Mouse (Mus musculus) ES-E14 (cell line): ENCODE measurements at regions not wholly inside any gene's neighbourhood (a gene's known extent, or its start where the extent isn't known, plus 50 kb on each side); places are given as distances from the start of the nearest gene placed in this dataset.

Source experiments
- DNase-seq: peaks from one replicate; pipeline ENCODE4 v3.0.0-alpha.2; 2013; ENCODE audit warnings: low read depth, low spot score
- H3K27ac ChIP-seq: 2 replicates; pipeline ENCODE4 v1.5.1; 2012; ENCODE audit warnings: low read depth, mild to moderate bottlenecking, low read length, moderate library complexity, mixed read lengths; ENCODE audit not compliant: poor library complexity, insufficient read depth, severe bottlenecking
- H3K36me3 ChIP-seq: 2 replicates; pipeline ENCODE4 v1.6.1; 2012; ENCODE audit warnings: mild to moderate bottlenecking, low read length, moderate library complexity, mixed read lengths; ENCODE audit not compliant: control insufficient read depth, poor library complexity, insufficient read depth, severe bottlenecking
- H3K4me1 ChIP-seq, 2 experiments: fragments of 150-350 bp in 1 of 2; sonication (generic) in 1 of 2; 2 replicates each; pipeline ENCODE4 v1.6.1; 2012; ENCODE audit warnings: low read length in 2 of 2, mild to moderate bottlenecking in 1 of 2, mixed read lengths in 1 of 2; ENCODE audit not compliant: control insufficient read depth in 2 of 2, insufficient read depth in 2 of 2, poor library complexity in 1 of 2
- H3K4me3 ChIP-seq, 2 experiments: fragments of 150-350 bp in 1 of 2; sonication (generic) in 1 of 2; 2 replicates each; pipeline ENCODE4 v1.5.1; 2012; ENCODE audit warnings: low read length in 2 of 2, low read depth in 1 of 2, mild to moderate bottlenecking in 1 of 2, mixed read lengths in 1 of 2; ENCODE audit not compliant: insufficient read depth in 1 of 2, poor library complexity in 1 of 2, severe bottlenecking in 1 of 2
- H3K9ac ChIP-seq: 2 replicates; pipeline ENCODE4 v1.6.1; 2012; ENCODE audit warnings: low read depth, mild to moderate bottlenecking, low read length, mixed read lengths; ENCODE audit not compliant: poor library complexity, insufficient read depth, severe bottlenecking
- H3K9me3 ChIP-seq: fragments of 150-350 bp; sonication (generic); 2 replicates; pipeline ENCODE4 v1.6.1; 2012; ENCODE audit warnings: low read depth, mild to moderate bottlenecking, low read length; ENCODE audit not compliant: control insufficient read depth, insufficient read depth
- CHD2 ChIP-seq: IDR thresholded peaks from 2 replicates; pipeline ENCODE4 v1.6.1; 2014; ENCODE audit warnings: mild to moderate bottlenecking, low read depth, low read length, inconsistent platforms
- HCFC1 ChIP-seq: IDR thresholded peaks from 2 replicates; pipeline ENCODE4 v1.6.1; 2012; ENCODE audit warnings: low read length, inconsistent platforms, borderline replicate concordance; ENCODE audit not compliant: insufficient read depth
- MAFK ChIP-seq: IDR thresholded peaks from 2 replicates; pipeline ENCODE4 v1.6.1; 2014; ENCODE audit warnings: mild to moderate bottlenecking, low read depth, low read length, inconsistent platforms; ENCODE audit not compliant: insufficient read depth
- ZC3H11A ChIP-seq: IDR thresholded peaks from 2 replicates; pipeline ENCODE4 v1.6.1; 2012; ENCODE audit warnings: low read depth, mild to moderate bottlenecking, inconsistent platforms, low read length, borderline replicate concordance
- ZNF384 ChIP-seq: IDR thresholded peaks from 2 replicates; pipeline ENCODE4 v1.6.1; 2012; ENCODE audit warnings: low read depth, low read length, inconsistent platforms
- in situ Hi-C, 2 experiments: fragments of 600-800 bp; cut with MboI; formaldehyde crosslinking; loops; one replicate each; pipeline ENCODE4 v1.15.1; 2025; ENCODE audit warnings: low sequenced_read_pairs in 2 of 2, inconsistent platforms in 1 of 2; ENCODE audit not compliant: unreplicated experiment in 2 of 2

DNA sequence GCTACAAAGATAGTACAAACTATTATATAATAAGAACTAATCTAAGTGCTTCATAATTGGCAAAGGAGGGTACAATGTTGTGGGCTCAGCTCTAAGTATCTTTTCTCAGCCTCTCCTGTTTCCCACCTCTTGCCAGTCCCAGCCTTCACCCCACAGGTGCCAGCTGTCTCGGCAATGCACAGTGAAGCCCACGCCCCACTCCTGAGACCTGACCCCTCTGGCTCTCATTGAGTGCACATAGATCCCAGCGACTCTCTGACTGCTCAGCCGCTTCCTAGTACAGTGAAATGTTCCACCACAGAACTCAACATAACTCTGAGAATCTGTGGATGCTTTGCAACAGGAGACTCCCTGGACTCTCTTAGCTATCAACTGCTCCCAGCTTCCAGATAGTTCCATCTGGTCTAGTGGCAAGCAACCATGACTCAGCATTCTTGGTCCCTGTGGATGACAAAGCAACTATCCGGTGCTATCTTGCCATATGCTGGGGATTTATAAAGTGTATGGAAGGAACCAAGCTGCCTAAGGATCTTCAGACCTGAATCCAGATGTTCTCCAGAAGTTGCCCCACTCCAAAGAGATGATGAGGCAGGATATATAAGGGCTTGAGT lies 277.5 kb downstream of the Qk start:
- H3K4me3 ChIP-seq, result no peak overlapping the region
- TF ChIP-seq ZNF384 (no peak), ZC3H11A (no peak), MAFK (peak; percentile 77), CHD2 (no peak)
- no peaks in the 10 kb centered on the region for H3K4me1 ChIP-seq
- in situ Hi-C loops, result no loop called here
- no peaks in the 10 kb centered on the region for H3K9me3 ChIP-seq
- no peak for DNase-seq
- H3K9ac ChIP-seq, result no peak overlapping the region
- no peaks in the 10 kb centered on the region for H3K36me3 ChIP-seq
- no peak overlapping the region for H3K27ac ChIP-seq

DNA sequence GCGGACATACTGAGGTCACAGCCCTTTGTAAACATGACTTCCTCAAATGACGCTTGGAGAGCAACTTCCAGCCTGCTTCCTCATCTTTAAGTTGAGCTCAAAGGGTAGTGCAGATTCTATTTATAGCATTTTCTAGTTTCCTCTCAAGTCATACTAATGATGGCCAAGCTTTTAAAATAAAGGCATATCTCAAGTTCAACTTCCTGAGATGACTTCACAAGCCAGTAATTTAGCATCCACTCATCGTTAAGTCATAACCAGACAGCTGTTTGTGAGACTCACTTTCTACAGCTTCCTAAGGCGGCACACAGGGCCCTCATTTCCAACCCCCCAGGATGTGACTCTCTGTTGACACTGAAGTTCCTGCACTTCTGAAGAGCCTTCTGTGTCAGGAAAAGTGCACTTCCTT lies 278.7 kb downstream of the Qk start:
- Histone ChIP-seq H3K9me3 (no peaks in the 10 kb centered on the region), H3K9ac (no peak overlapping the region), H3K27ac (no peak overlapping the region), H3K4me3 (no peak overlapping the region), H3K36me3 (no peaks in the 10 kb centered on the region), H3K4me1 (no peaks in the 10 kb centered on the region)
- no peak for TF ChIP-seq ZNF384
- no peak for TF ChIP-seq ZC3H11A
- TF ChIP-seq HCFC1, result no peak
- no peak for TF ChIP-seq CHD2
- no peak for TF ChIP-seq MAFK
- DNase-seq, result no peak
- in situ Hi-C loops, result no loop called here

DNA sequence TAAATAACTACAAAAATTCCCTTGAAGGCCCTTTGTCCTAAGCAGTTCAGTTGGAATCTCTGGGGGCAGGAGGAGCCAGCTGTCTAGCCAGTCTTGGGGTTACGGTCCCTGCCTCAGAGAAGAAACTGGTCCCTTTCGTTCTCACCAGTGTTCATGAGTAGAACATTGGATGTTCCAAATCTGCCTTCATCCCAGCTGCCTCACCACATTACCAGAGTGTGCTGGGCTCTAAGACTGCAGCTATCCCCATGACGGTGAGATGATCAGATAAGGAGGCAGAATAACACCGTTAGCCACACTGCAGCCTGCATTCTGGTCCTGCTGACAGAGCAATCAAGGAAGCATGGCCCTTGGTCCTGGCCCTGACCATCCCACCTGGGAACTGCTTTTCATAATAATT lies 279.3 kb downstream of the Qk start:
- in situ Hi-C loops, result no loop called here
- no peaks in the 10 kb centered on the region for H3K9me3 ChIP-seq
- DNase-seq, result no peak
- TF ChIP-seq HCFC1, result no peak
- TF ChIP-seq ZC3H11A, result no peak
- TF ChIP-seq CHD2, result no peak
- no peak for TF ChIP-seq ZNF384
- no peak for TF ChIP-seq MAFK
- H3K36me3 ChIP-seq, result no peaks in the 10 kb centered on the region
- no peak overlapping the region for H3K4me3 ChIP-seq
- H3K9ac ChIP-seq, result no peak overlapping the region
- H3K27ac ChIP-seq, result no peak overlapping the region
- no peaks in the 10 kb centered on the region for H3K4me1 ChIP-seq

DNA sequence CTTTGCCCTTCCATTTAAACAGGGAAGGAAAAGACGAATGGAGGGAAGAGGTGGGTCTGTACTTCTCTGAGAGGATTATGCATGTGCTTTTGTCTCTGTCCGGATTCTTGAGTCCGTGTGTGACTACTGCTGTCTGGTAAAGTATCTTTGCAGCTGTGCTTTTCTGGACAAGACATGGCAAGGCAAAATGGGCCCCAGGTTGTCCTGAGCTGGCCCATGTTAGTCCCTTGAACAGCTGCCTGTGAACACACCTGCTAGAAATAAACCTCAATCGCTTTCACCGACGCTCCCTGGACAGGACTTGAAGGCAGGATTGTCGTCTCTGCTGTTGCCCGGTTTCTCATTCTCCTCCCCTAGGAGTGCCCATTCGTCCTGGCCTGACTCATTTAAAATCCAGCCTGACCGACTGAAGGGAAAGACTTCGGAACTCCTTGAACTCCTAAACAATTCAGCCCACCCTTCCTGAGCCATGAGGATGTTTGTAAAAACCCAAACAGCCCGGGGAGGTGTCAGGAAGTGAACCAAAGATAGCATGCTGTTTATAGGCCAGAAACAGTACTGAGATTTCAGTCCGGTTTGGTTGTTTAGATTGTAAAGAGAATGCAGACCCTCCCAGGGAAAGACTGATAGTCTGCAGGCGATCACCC lies 281.7 kb downstream of the Qk start:
- Histone ChIP-seq H3K4me1 (no peaks in the 10 kb centered on the region), H3K36me3 (no peaks in the 10 kb centered on the region), H3K9me3 (no peaks in the 10 kb centered on the region), H3K4me3 (no peak overlapping the region), H3K27ac (no peak overlapping the region), H3K9ac (no peak overlapping the region)
- no peak for TF ChIP-seq MAFK
- no peak for TF ChIP-seq ZC3H11A
- no peak for TF ChIP-seq HCFC1
- TF ChIP-seq ZNF384, result no peak
- TF ChIP-seq CHD2, result no peak
- in situ Hi-C loops, result no loop called here
- no peak for DNase-seq

DNA sequence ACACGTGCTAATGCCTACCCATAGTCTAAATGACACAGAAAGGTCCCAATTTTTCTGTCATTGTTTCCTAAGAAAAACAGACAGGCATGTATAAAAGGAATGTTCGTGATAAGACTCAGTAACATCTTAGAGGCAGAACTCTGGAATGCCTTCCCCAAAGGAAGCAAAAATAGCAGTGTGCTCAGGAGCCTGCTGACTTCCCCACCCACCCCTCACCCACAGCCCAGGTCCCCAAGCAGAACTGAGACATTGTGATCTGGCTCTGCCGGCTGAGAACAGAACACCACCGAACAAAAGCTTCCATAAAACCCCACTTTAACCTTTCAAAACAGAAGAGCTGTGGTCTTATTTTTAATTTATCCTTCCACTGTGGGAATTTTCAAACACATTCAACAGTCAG lies 286.1 kb downstream of the Qk start:
- no peak for DNase-seq
- Histone ChIP-seq H3K9ac (no peak overlapping the region), H3K27ac (no peak overlapping the region)

More for the DNA sequence above, 286.1 kb downstream of the Qk start:
- no peak for TF ChIP-seq ZC3H11A
- TF ChIP-seq CHD2, result no peak
- no peak for TF ChIP-seq HCFC1
- Histone ChIP-seq H3K4me3 (no peak overlapping the region), H3K36me3 (no peaks in the 10 kb centered on the region), H3K4me1 (no peaks in the 10 kb centered on the region), H3K9me3 (no peaks in the 10 kb centered on the region)
- in situ Hi-C loops, result no loop called here
